Mouse (Mus musculus): ENCODE results near the gene Zcchc2.

- TF ChIP-seq CTCF (IDR thresholded peaks at IDR 0.05; ENCODE audit: control insufficient read depth, insufficient read depth, insufficient read length) (no peak), MAX (IDR thresholded peaks at IDR 0.05) (no peak), CEBPB (IDR thresholded peaks at IDR 0.05; ENCODE audit: low read depth) (no peak), USF1 (IDR thresholded peaks at IDR 0.05; ENCODE audit: low read depth) (no peak)
Observed at GRCm38 (mm10) chr1:105964514-105964913, 25.7 kb upstream of the Zcchc2 start.
